Mouse (Mus musculus): ENCODE measurements around the gene C2cd2l. TPM values are rescaled to one million over a fixed set of nuclear protein-coding genes. Genes with fewer than 3 reads are reported as not detected.

C2cd2l gene
- total and polyA plus RNA-seq, 3 experiments: 4.7 to 10.9 TPM; not detected in 1

DNA sequence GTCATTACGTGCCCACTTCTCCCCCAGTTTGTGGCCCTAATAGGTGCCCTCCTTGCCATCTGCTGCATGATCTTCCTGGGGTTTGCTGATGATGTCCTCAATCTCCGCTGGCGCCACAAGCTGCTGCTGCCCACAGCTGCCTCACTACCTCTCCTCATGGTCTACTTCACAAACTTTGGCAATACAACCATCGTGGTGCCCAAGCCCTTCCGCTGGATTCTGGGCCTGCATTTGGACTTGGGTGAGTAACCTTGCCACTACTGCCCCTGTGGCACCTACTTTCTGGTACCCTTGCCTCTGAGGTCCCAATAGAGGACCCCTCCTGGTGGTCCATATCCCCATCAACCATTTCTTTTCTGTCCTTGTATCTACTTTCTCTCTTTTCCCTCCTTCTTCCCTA is 7.8 kb upstream of the C2cd2l start:
- peaks cover 2 to 9% of the 10 kb centered on the region in 2 experiments; a peak in 3 of 4 replicates for H3K4me1 ChIP-seq (ENCODE audit: control insufficient read depth in 1 of 2, insufficient read depth in 2 of 2, low read length in 2 of 2)
- no peaks in the 10 kb centered on the region for H3K27me3 ChIP-seq (ENCODE audit: control insufficient read depth in 1 of 2, insufficient read depth in 2 of 2, low read length in 2 of 2)
- no peak overlapping the region for H3K9ac ChIP-seq (ENCODE audit: control insufficient read depth, low read depth, low read length, poor library complexity, severe bottlenecking)
- H3K4me3 ChIP-seq (ENCODE audit: control insufficient read depth in 1 of 2, insufficient read depth in 1 of 2, low read depth in 2 of 2, low read length in 2 of 2): no peak overlapping the region
- H3K79me2 ChIP-seq (ENCODE audit: control insufficient read depth, insufficient read depth, low read length, poor library complexity): peaks cover 11% of the 10 kb centered on the region; the same call in 1 of the 2 replicates
- H3K36me3 ChIP-seq (ENCODE audit: control insufficient read depth in 1 of 2, insufficient read depth in 2 of 2, low read length in 2 of 2): peaks cover 0 to 3% of the 10 kb centered on the region in 2 experiments; a peak in 1 of 4 replicates
- H3K27ac ChIP-seq (ENCODE audit: control insufficient read depth, low read depth, low read length): no peak overlapping the region
- no peaks in the 10 kb centered on the region for H3K9me3 ChIP-seq (replicated peaks; ENCODE audit: insufficient read depth, low read length)
- TF ChIP-seq TBP (IDR thresholded peaks at IDR 0.05; ENCODE audit: low read depth, low read length): no peak
- TF ChIP-seq EP300 (IDR thresholded peaks at IDR 0.05; ENCODE audit: low read depth in 1 of 2, low read length in 2 of 2): no peak
- TF ChIP-seq RCOR1 (IDR thresholded peaks at IDR 0.05; ENCODE audit: low read depth, low read length): no peak
- TF ChIP-seq RAD21 (IDR thresholded peaks at IDR 0.05; ENCODE audit: low read depth, low read length): no peak
- no peak for TF ChIP-seq KAT2A (conservative IDR thresholded peaks at IDR 0.05; ENCODE audit: low read depth, low read length)
- no peak for TF ChIP-seq USF1 (IDR thresholded peaks at IDR 0.05; ENCODE audit: low read depth, low read length)
- no peak for TF ChIP-seq CHD2 (IDR thresholded peaks at IDR 0.05; ENCODE audit: low read length)
- TF ChIP-seq ETS1 (IDR thresholded peaks at IDR 0.05; ENCODE audit: low read depth, low read length): no peak
- no peak for TF ChIP-seq POLR2A (IDR thresholded peaks at IDR 0.05; ENCODE audit: control insufficient read depth in 1 of 2, insufficient read depth in 1 of 2, low read depth in 1 of 2, low read length in 2 of 2, poor library complexity in 1 of 2)
- no peak for TF ChIP-seq POLR2AphosphoS5 (IDR thresholded peaks at IDR 0.05; ENCODE audit: borderline replicate concordance, low read depth, low read length)
- no peak for TF ChIP-seq USF2 (IDR thresholded peaks at IDR 0.05; ENCODE audit: borderline replicate concordance in 1 of 2, insufficient read depth in 1 of 2, low read depth in 1 of 2, low read length in 2 of 2)
- TF ChIP-seq MAX (IDR thresholded peaks at IDR 0.05; ENCODE audit: low read length): no peak
- DNase-seq (ENCODE audit: low read depth, low spot score): no peak

DNA sequence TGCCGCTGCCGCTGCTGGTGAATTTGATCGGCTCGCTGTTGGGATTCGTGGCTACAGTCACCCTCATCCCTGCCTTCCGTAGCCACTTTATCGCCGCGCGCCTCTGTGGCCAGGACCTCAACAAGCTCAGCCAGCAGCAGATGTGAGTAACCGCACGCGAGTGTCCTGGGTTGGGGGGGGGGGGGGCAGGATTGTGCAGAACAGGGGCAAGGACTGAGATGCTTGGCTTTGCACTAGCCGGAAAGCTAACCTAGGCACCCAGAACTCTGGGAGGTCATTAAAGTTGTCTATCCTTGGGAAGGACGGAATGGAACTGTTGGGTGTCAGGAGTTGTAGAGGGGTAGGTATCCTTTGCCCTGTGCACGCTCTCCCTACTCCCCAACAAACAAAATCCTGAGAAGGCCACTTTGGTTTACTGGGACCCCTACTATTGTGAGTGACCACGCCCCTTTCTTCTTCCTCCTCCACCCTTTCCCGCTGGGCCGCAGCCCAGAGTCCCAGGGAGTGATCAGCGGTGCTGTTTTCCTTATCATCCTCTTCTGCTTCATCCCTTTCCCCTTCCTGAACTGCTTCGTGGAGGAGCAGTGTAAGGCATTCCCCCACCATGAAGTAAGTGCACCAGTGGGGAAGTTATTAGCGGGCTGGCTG is 7.1 kb upstream of the C2cd2l start:
- Histone ChIP-seq H3K27me3 (ENCODE audit: control insufficient read depth in 1 of 2, insufficient read depth in 2 of 2, low read length in 2 of 2) (no peaks in the 10 kb centered on the region), H3K4me3 (ENCODE audit: control insufficient read depth in 1 of 2, insufficient read depth in 1 of 2, low read depth in 2 of 2, low read length in 2 of 2) (peak overlapping the region; percentile 54 to 82), H3K4me1 (ENCODE audit: control insufficient read depth in 1 of 2, insufficient read depth in 2 of 2, low read length in 2 of 2) (peaks cover 2 to 9% of the 10 kb centered on the region in 2 experiments; a peak in 3 of 4 replicates), H3K36me3 (ENCODE audit: control insufficient read depth in 1 of 2, insufficient read depth in 2 of 2, low read length in 2 of 2) (peaks cover 0 to 3% of the 10 kb centered on the region in 2 experiments; a peak in 1 of 4 replicates), H3K9ac (ENCODE audit: control insufficient read depth, low read depth, low read length, poor library complexity, severe bottlenecking) (peak overlapping the region; percentile 90), H3K79me2 (ENCODE audit: control insufficient read depth, insufficient read depth, low read length, poor library complexity) (peaks cover 11% of the 10 kb centered on the region; the same call in 1 of the 2 replicates), H3K9me3 (replicated peaks; ENCODE audit: insufficient read depth, low read length) (no peaks in the 10 kb centered on the region), H3K27ac (ENCODE audit: control insufficient read depth, low read depth, low read length) (peak overlapping the region; percentile 96)
- TF ChIP-seq NELFE (IDR thresholded peaks at IDR 0.05; ENCODE audit: low read depth, low read length) (0 out of 2 replicates have a peak, but pooled peaks have one; percentile 1), CHD2 (IDR thresholded peaks at IDR 0.05; ENCODE audit: low read length) (no peak), E2F4 (IDR thresholded peaks at IDR 0.05; ENCODE audit: borderline replicate concordance, low read depth, low read length) (0 out of 2 replicates have a peak, but pooled peaks have one; percentile 15), JUND (IDR thresholded peaks at IDR 0.05; ENCODE audit: low read depth, low read length) (no peak), MYC (IDR thresholded peaks at IDR 0.05; ENCODE audit: low read depth, low read length) (0 out of 2 replicates have a peak, but pooled peaks have one; percentile 20)
- peak; percentile 63 for DNase-seq (ENCODE audit: low read depth, low spot score)

Measured in MEL (cell line).